Mouse (Mus musculus) bone marrow, adult 2 months (tissue): ENCODE measurements around the gene Mpl. TPM values are rescaled to one million over a fixed set of nuclear protein-coding genes. Genes with fewer than 3 reads are reported as not detected.

ENCODE experiments used
- H3K27ac ChIP-seq: fragments of 200-500 bp; 2 replicates; pipeline ENCODE4 v1.5.1; 2012; ENCODE audit warnings: low read depth, mild to moderate bottlenecking, control low read depth, inconsistent platforms, low read length; ENCODE audit not compliant: control insufficient read depth, poor library complexity, insufficient read depth
- H3K4me1 ChIP-seq: fragments of 200-500 bp; 2 replicates; pipeline ENCODE4 v1.6.1; 2011; ENCODE audit warnings: low read length; ENCODE audit not compliant: control insufficient read depth, insufficient read depth
- H3K4me3 ChIP-seq: fragments of 200-500 bp; replicated peaks from 2 replicates; pipeline ENCODE3; 2011; ENCODE audit warnings: mild to moderate bottlenecking, low read depth, low read length, control low read depth; ENCODE audit not compliant: control insufficient read depth
- CTCF ChIP-seq: fragments of 200-500 bp; IDR thresholded peaks from 2 replicates; pipeline ENCODE4 v1.5.1; 2011; ENCODE audit warnings: low read length, control low read depth; ENCODE audit not compliant: control insufficient read depth, insufficient read depth
- POLR2A ChIP-seq: fragments of 200-500 bp; IDR thresholded peaks from 2 replicates; pipeline ENCODE4 v1.6.1; 2011; ENCODE audit warnings: low read depth, mild to moderate bottlenecking, control low read depth, low read length, borderline replicate concordance; ENCODE audit not compliant: control insufficient read depth
- WGBS: fragments of 180-500 bp; shearing (Covaris S2); methylation state at CpG from one replicate; pipeline ENCODE4 v1.1.7; 2018; 5-methylcytosine and 5-hydroxymethylcytosine counted together
- polyA plus RNA-seq: library from polyadenylated mRNA; stranded (reverse); fragments of >200 nt; gene quantifications from 2 replicates; pipeline ENCODE4 v1.2.4, GENCODE M21; 2011; ENCODE audit warnings: low replicate concordance; ENCODE audit not compliant: missing spikeins, insufficient read depth, insufficient read length

The Mpl gene
- polyA plus RNA-seq, 1 experiment, result 13.1 TPM

GRCm38 (mm10) chr4:118432332-118432731 is 25.0 kb downstream of the Mpl start:
- 90% methylated on average over 8 of the region's 8 CpGs for WGBS
- no peak overlapping the region for H3K27ac ChIP-seq
- no peak overlapping the region for H3K4me3 ChIP-seq
- H3K4me1 ChIP-seq, result peaks cover 8% of the 10 kb centered on the region
- TF ChIP-seq CTCF (no peak), POLR2A (no peak)

GRCm38 (mm10) chr4:118429215-118429895 is 28.0 kb downstream of the Mpl start:
- 47% methylated on average over 7 of the region's 7 CpGs for WGBS
- H3K4me3 ChIP-seq, result peak overlapping the region; percentile 23
- TF ChIP-seq POLR2A (0 out of 2 replicates have a peak, but pooled peaks have one; percentile 12), CTCF (no peak)
- H3K27ac ChIP-seq, result no peak overlapping the region
- peaks cover 8% of the 10 kb centered on the region for H3K4me1 ChIP-seq

- 31% methylated on average over 15 of the region's 15 CpGs for WGBS
- H3K4me1 ChIP-seq, result peaks cover 10% of the 10 kb centered on the region
These were observed 28.6 kb downstream of the Mpl start for GRCm38 (mm10) chr4:118428531-118429214.

GRCm38 (mm10) chr4:118427768-118428451 is 29.4 kb downstream of the Mpl start, which contains the start of gene Elovl1:
TSS of gene Elovl1 (plus strand) at chr4:118428093.
- peak within 1 kb of the TSS; percentile 84 for H3K4me3 ChIP-seq
- under 1% methylated on average over 29 of the region's 31 CpGs for WGBS
- TF ChIP-seq POLR2A (peak; percentile 76), CTCF (peak; percentile 27; the same call in 1 of the 2 replicates)
- H3K27ac ChIP-seq, result peak within 1 kb of the TSS; percentile 92
- peaks cover 10% of the 10 kb centered on the region for H3K4me1 ChIP-seq

More at GRCm38 (mm10) chr4:118428531-118429214, 28.6 kb downstream of the Mpl start:
- TF ChIP-seq CTCF, result no peak
- no peak for TF ChIP-seq POLR2A
- peak overlapping the region; percentile 84 for H3K4me3 ChIP-seq
- peak overlapping the region; percentile 92 for H3K27ac ChIP-seq

- peaks cover 10% of the 10 kb centered on the region for H3K4me1 ChIP-seq
- TF ChIP-seq POLR2A, result no peak
- no peak for TF ChIP-seq CTCF
- whole genome bisulfite sequencing, result 8% methylated on average over 5 of the region's 5 CpGs
- peak overlapping the region; percentile 69 for H3K27ac ChIP-seq
- H3K4me3 ChIP-seq, result peak overlapping the region; percentile 73
These were observed 29.9 kb downstream of the Mpl start for GRCm38 (mm10) chr4:118427415-118427767.

GRCm38 (mm10) chr4:118425374-118425773 is 31.9 kb downstream of the Mpl start:
- 90% methylated on average over 1 of the region's 1 CpGs for WGBS
- H3K27ac ChIP-seq, result peak overlapping the region; percentile 55
- TF ChIP-seq POLR2A (no peak), CTCF (no peak)
- H3K4me3 ChIP-seq, result no peak overlapping the region
- peaks cover 10% of the 10 kb centered on the region for H3K4me1 ChIP-seq

GRCm38 (mm10) chr4:118424541-118425160 is 32.7 kb downstream of the Mpl start:
- TF ChIP-seq POLR2A (no peak), CTCF (no peak)
- no peak overlapping the region for H3K4me3 ChIP-seq
- H3K27ac ChIP-seq, result peak overlapping the region; percentile 55
- peaks cover 8% of the 10 kb centered on the region for H3K4me1 ChIP-seq
- WGBS, result 64% methylated on average over 4 of the region's 4 CpGs

GRCm38 (mm10) chr4:118421384-118421783 is 35.9 kb downstream of the Mpl start:
- H3K4me1 ChIP-seq, result peaks cover 5% of the 10 kb centered on the region; the same call in 1 of the 2 replicates
- WGBS, result 97% methylated on average over 3 of the region's 3 CpGs
- no peak overlapping the region for H3K4me3 ChIP-seq
- H3K27ac ChIP-seq, result no peak overlapping the region
- no peak for TF ChIP-seq CTCF
- no peak for TF ChIP-seq POLR2A
